Mouse (Mus musculus) midbrain, embryonic 14.5 days (tissue): Measurements from ENCODE around the gene Gm9821. TPM values are rescaled to one million over a fixed set of nuclear protein-coding genes. Genes with fewer than 3 reads are reported as not detected.
A peak's percentile ranks its signal among the peaks of the same experiment; 100 is the strongest.

Experiments used
- ATAC-seq: fragments of 200-750 bp; cut with Nextera tagmentation; 2 replicates; pipeline ENCODE4 v1.8.0; 2017; ENCODE audit warnings: moderate number of reproducible peaks, moderate library complexity; ENCODE audit not compliant: low FRiP score, low TSS enrichment
- DNase-seq: peaks from one replicate; pipeline ENCODE4 v3.0.0-alpha.2; 2015
- H3K27ac ChIP-seq: fragments of 300-500 bp; sonication (generic); replicated peaks from 2 replicates; pipeline ENCODE4 v1.5.1; 2014; ENCODE audit warnings: mild to moderate bottlenecking, low read depth, low read length, moderate library complexity
- H3K27me3 ChIP-seq: fragments of 300-500 bp; sonication (generic); 2 replicates; pipeline ENCODE4 v1.6.1; 2014; ENCODE audit warnings: low read length, control low read depth, mixed read lengths; ENCODE audit not compliant: control insufficient read depth, insufficient read depth
- H3K36me3 ChIP-seq: fragments of 300-500 bp; sonication (generic); 2 replicates; pipeline ENCODE4 v1.6.1; 2014; ENCODE audit warnings: low read length, control low read depth; ENCODE audit not compliant: control insufficient read depth, insufficient read depth
- H3K4me1 ChIP-seq: fragments of 300-500 bp; sonication (generic); 2 replicates; pipeline ENCODE4 v1.6.1; 2014; ENCODE audit warnings: mild to moderate bottlenecking, antibody characterized with exemption, low read length, control low read depth; ENCODE audit not compliant: control insufficient read depth, insufficient read depth
- H3K4me2 ChIP-seq: fragments of 300-500 bp; sonication (generic); 2 replicates; pipeline ENCODE4 v1.6.1; 2014; ENCODE audit warnings: mild to moderate bottlenecking, low read length, moderate library complexity
- H3K4me3 ChIP-seq: fragments of 300-500 bp; sonication (generic); replicated peaks from 2 replicates; pipeline ENCODE4 v1.5.1; 2014; ENCODE audit warnings: low read depth, low read length
- H3K9ac ChIP-seq: fragments of 300-500 bp; sonication (generic); replicated peaks from 2 replicates; pipeline ENCODE4 v1.6.1; 2014; ENCODE audit warnings: mild to moderate bottlenecking, low read length, moderate library complexity
- H3K9me3 ChIP-seq: fragments of 300-500 bp; sonication (generic); 2 replicates; pipeline ENCODE4 v1.6.1; 2016; ENCODE audit warnings: low read length, control low read depth, mixed read lengths; ENCODE audit not compliant: control insufficient read depth
- WGBS: fragments of 180-500 bp; shearing (Covaris S2); extraction: QIAGEN DNeasy Blood & Tissue Kit; methylation state at CpG from one replicate; pipeline ENCODE4 v1.1.7; 2014; 5-methylcytosine and 5-hydroxymethylcytosine counted together
- polyA plus RNA-seq: library from polyadenylated mRNA; unstranded; fragments of >200 nt; fragmentation: Nextera tagmentation; extraction: Ambion mirVana; gene quantifications from 2 replicates; pipeline ENCODE4 v1.2.1, GENCODE M21; 2014

Gm9821 gene
- polyA plus RNA-seq: 0.14 and 0.26 TPM in 2 replicates

- no peaks in the 10 kb centered on the region for H3K9me3 ChIP-seq
- H3K36me3 ChIP-seq: 0 out of 2 replicates have a peak, but pooled peaks cover 3% of the 10 kb centered on the region
- 75% methylated on average over 18 of the region's 18 CpGs for WGBS
- no peak within 1 kb of the TSS for H3K9ac ChIP-seq
- ATAC-seq (no peak), DNase-seq (no peak)
- no peak within 1 kb of the TSS for H3K27ac ChIP-seq
- H3K4me2 ChIP-seq: no peak within 1 kb of the TSS
- H3K4me1 ChIP-seq: peaks cover 32% of the 10 kb centered on the region
- no peak within 1 kb of the TSS for H3K4me3 ChIP-seq
- H3K27me3 ChIP-seq: no peaks in the 10 kb centered on the region
Observed at GRCm38 (mm10) chr2:91945483-91945882, at the start of gene Gm9821. TSS of gene Gm9821 (plus strand) at chr2:91945703.

DNA sequence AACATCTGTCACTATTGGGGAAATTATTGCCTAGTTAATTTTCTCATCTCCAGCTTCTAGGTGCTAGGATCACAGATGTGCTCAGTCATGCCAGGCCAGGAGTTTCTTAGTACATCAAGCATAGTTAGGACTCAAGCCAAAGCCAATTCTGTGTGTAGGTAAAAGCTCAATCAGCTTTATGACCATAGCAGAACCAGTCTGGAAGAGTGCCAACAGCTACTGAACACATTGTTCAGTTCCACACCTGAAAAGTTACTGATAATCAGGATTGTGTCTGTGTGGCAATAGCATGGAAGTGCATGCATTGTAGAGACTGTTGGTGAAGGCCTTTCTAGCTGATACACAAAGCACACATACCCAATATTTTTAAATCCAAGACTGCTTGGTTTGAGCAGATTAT, 47.5 kb upstream of the Gm9821 start:
- DNase-seq: no peak
- no peak for ATAC-seq
- Histone ChIP-seq H3K27me3 (no peaks in the 10 kb centered on the region), H3K4me3 (no peak overlapping the region), H3K4me2 (no peak overlapping the region), H3K36me3 (peaks cover 16% of the 10 kb centered on the region; the same call in 1 of the 2 replicates), H3K9me3 (no peaks in the 10 kb centered on the region), H3K9ac (no peak overlapping the region), H3K4me1 (no peaks in the 10 kb centered on the region), H3K27ac (no peak overlapping the region)

DNA sequence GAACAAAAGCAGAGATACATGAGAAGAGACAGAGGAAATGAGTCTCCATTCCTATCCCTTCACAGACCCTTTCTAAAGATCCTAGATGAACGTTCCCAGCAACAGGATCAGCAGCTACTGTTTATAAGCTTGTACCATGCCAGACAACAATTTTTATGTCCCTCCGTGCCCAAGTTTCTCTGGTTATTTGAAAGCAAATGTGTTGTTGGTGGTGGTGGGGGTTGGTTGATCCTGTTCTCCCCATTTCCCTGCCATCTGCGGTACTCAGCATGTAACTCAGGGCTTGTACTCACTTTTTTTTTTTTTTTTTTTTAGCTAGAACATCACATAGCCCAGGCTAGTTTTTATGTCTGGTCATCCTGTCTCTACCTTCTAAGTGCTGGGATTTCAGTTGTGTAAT, 46.4 kb upstream of the Gm9821 start:
- Histone ChIP-seq H3K4me3 (no peak overlapping the region), H3K36me3 (peaks cover 16% of the 10 kb centered on the region; the same call in 1 of the 2 replicates), H3K27ac (no peak overlapping the region), H3K4me2 (no peak overlapping the region), H3K9ac (no peak overlapping the region), H3K27me3 (no peaks in the 10 kb centered on the region), H3K9me3 (no peaks in the 10 kb centered on the region), H3K4me1 (no peaks in the 10 kb centered on the region)
- DNase-seq: no peak
- no peak for ATAC-seq
- 92% methylated on average over 3 of the region's 3 CpGs for WGBS

DNA sequence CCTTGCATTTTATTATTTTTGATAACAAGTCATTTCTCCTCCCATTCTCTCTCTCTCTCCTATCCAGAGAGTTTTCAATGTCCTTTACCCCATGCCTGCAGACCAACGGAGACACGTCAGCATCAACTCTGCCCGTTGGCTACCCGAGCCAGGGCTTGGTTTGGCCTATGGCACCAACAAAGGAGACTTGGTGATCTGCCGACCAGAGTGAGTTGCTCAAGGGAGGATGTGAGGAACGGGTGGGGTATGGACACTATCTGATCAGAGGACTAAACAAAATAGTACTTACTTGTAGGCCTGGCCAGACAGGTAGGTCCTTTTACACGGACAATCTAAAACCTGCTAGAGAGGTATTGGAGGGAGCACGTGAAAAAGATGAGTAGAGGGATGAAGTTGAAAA, 45.1 kb upstream of the Gm9821 start:
- Histone ChIP-seq H3K4me3 (no peak overlapping the region), H3K9me3 (no peaks in the 10 kb centered on the region), H3K36me3 (peaks cover 21% of the 10 kb centered on the region; the same call in 1 of the 2 replicates), H3K27ac (no peak overlapping the region), H3K27me3 (no peaks in the 10 kb centered on the region), H3K4me1 (0 out of 2 replicates have a peak, but pooled peaks cover 5% of the 10 kb centered on the region), H3K4me2 (no peak overlapping the region), H3K9ac (no peak overlapping the region)
- ATAC-seq (no peak), DNase-seq (no peak)
- WGBS: 96% methylated on average over 8 of the region's 8 CpGs

DNA sequence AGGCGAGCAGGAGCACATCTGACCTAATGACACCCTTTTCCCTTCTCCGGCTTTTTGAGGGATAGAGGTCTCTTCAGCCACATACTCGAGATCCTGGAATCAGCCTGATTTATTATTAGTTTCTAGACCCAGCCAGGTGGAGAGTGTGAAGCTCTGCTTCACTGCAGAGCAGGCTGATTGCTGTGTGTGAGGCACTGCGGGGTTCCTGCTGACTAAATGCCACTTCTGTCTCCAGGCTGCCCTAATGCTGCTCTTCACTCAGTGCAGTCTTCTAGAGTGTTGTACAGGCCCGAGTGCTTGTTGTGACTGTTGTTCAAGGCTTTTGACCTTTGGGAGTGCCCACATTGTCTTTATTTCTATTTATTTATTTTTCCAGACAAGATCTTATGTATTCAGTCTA, 43.2 kb upstream of the Gm9821 start:
- DNase-seq: no peak
- whole genome bisulfite sequencing: 61% methylated on average over 5 of the region's 5 CpGs
- no peaks in the 10 kb centered on the region for H3K27me3 ChIP-seq
- 0 out of 2 replicates have a peak, but pooled peaks cover 5% of the 10 kb centered on the region for H3K4me1 ChIP-seq
- H3K4me3 ChIP-seq: no peak overlapping the region
- H3K9ac ChIP-seq: no peak overlapping the region
- no peaks in the 10 kb centered on the region for H3K9me3 ChIP-seq
- no peak overlapping the region for H3K4me2 ChIP-seq
- peaks cover 23% of the 10 kb centered on the region; the same call in 1 of the 2 replicates for H3K36me3 ChIP-seq
- H3K27ac ChIP-seq: no peak overlapping the region
- ATAC-seq: no peak

DNA sequence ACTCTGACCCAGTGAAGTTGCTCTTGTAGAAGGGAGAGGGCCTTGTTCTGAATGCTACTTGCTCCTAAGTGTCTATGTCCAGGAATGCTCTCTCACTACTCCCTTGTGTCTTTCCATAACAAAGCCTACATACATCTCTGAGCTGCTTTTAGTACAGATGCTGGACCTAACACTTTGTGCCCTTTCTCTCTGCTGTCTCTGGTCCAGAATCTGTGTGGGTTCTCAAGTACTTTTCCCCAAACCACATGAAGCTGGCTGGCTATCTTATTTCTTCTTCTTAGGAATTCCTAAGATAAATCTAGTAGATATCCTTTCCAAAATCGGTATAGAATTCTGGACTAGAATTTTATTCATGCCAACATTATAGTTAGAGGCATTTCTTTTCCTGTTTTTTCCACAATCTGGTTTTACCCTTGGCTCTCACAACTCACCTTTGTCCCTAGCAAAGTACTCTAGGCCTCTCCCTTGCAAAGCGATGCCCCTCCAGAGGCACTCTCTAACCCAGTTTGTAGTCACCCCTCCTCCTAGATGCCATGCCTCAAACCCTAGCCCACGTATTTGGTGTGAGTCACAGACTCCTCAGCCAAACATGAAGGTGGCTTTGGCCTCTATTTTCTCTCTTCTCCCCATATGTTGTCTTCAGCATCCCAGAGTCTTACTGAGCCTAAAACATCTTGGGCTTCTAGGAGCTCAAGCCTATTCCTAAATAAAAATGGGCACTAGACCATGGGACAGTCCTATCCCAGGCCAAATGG, 42.2 kb upstream of the Gm9821 start:
- no peak overlapping the region for H3K4me3 ChIP-seq
- 0 out of 2 replicates have a peak, but pooled peaks cover 5% of the 10 kb centered on the region for H3K4me1 ChIP-seq
- no peaks in the 10 kb centered on the region for H3K27me3 ChIP-seq
- no peaks in the 10 kb centered on the region for H3K9me3 ChIP-seq
- ATAC-seq (no peak), DNase-seq (no peak)
- peaks cover 21% of the 10 kb centered on the region; the same call in 1 of the 2 replicates for H3K36me3 ChIP-seq
- no peak overlapping the region for H3K27ac ChIP-seq
- H3K9ac ChIP-seq: no peak overlapping the region
- WGBS: 95% methylated on average over 3 of the region's 3 CpGs
- H3K4me2 ChIP-seq: no peak overlapping the region

DNA sequence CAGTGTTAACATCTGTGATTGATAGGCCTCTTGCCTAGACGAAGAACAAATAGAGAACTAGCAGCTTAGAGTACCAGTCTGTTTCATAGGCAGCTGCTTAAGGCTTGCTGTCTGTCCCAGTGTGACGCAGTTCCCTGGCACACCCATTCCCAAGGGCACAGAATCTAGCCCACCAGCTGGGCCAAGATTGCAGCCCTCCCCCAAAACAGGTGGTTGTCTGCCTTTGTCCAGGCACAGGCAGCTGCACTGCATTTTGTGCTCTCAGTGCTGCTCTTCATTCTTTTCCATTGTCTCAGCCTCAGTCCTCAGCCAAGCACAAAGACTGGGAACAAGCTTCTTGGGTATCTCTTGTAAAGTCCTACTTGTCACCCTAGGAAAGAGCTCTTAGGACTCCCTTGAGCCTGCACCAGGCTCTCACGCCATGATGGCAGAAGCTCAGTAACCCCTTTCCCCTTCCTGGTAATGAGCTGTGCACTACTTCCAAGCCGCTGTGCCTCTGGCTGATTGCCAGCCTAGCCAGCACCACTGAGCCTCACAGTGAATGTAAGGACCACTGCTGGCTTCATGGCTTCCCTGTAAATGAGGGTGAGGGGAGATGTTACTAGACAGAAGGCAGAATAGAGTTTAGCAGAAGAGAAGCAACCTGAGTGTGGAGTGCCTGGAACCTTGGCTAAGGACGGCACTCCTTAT, 40.7 kb upstream of the Gm9821 start:
- Histone ChIP-seq H3K27ac (peak overlapping the region; percentile 28), H3K4me1 (0 out of 2 replicates have a peak, but pooled peaks cover 5% of the 10 kb centered on the region), H3K36me3 (peaks cover 30% of the 10 kb centered on the region), H3K4me3 (no peak overlapping the region), H3K4me2 (no peak overlapping the region), H3K9ac (no peak overlapping the region), H3K27me3 (no peaks in the 10 kb centered on the region), H3K9me3 (no peaks in the 10 kb centered on the region)
- 49% methylated on average over 5 of the region's 5 CpGs for WGBS
- DNase-seq (peak; percentile 62), ATAC-seq (0 out of 2 replicates have a peak, but pooled peaks have one; percentile 34)

GRCm38 (mm10) chr2:91906141-91906540, 39.4 kb upstream of the Gm9821 start:
- H3K36me3 ChIP-seq: peaks cover 33% of the 10 kb centered on the region
- H3K27me3 ChIP-seq: no peaks in the 10 kb centered on the region
- WGBS: 97% methylated on average over 2 of the region's 2 CpGs
- ATAC-seq (no peak), DNase-seq (no peak)
- H3K27ac ChIP-seq: no peak overlapping the region
- H3K9me3 ChIP-seq: no peaks in the 10 kb centered on the region
- 0 out of 2 replicates have a peak, but pooled peaks cover 5% of the 10 kb centered on the region for H3K4me1 ChIP-seq
- no peak overlapping the region for H3K9ac ChIP-seq
- H3K4me2 ChIP-seq: no peak overlapping the region
- no peak overlapping the region for H3K4me3 ChIP-seq
